ENCODE assay signal across 10 mouse cellular contexts in the genomic region with DNA sequence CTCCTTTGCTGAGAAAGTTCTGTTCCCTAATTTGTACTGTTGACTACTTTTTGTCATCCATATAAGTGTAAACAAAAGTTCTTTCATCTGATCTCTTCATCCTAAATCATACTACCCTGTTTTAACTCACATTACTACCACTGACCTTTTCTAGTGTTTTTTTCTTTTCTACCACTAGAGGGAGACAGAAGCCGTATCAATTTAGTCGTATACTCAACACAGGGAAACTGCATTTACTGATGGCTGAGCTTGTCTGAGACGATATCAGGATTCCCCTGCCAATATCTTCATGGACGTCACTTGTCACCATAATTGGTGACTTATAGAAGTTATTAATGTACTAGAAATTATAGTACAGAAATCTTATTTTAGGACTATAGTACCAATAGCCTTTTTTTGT. TPM values are rescaled to one million over a fixed set of nuclear protein-coding genes. Genes with fewer than 3 reads are reported as not detected.
DNase-seq lines count a peak whose midpoint lies in the region; ATAC-seq and TF ChIP-seq lines count a peak whose summit lies in the region.
"Had no signal": no experiment of that assay in that cellular context is flagged by ENCODE, and none has a peak within 500 bp of the region (broad histone marks: within the 10 kb centered on the region; RNA-seq: fewer than 3 reads in every experiment).

No protein-coding gene starts in this region.

- no peak overlapping the region for H3K27ac ChIP-seq in heart, adult 2 months
- no peak overlapping the region for H3K27ac ChIP-seq in intestine, embryonic 15.5 days

- no peaks in the 10 kb centered on the region for H3K27me3 ChIP-seq in heart, adult 2 months (ENCODE audit: control insufficient read depth, insufficient read depth, low read length)
- no peaks in the 10 kb centered on the region for H3K27me3 ChIP-seq in intestine, embryonic 15.5 days (replicated peaks)

- DNase-seq in heart, adult 2 months: no peak
- DNase-seq in heart, postnatal 14 days: no peak
- DNase-seq in 416B (ENCODE audit: low read depth) (peak; percentile 70), adipocyte (ENCODE audit: low spot score) (peak; percentile 58)
- DNase-seq in testis, postnatal 14 days (ENCODE audit: low spot score): no peak
- DNase-seq in thymus, postnatal 4 days: no peak
- DNase-seq in ovary, postnatal 36 days (ENCODE audit: low spot score): no peak

- no peak for TF ChIP-seq POLR2A in heart, adult 2 months (IDR thresholded peaks at IDR 0.05; ENCODE audit: insufficient read depth, low read depth, low read length)

- WGBS in heart, adult 2 months: 19% methylated on average over 4 of the region's 4 CpGs
- 11% methylated on average over 4 of the region's 4 CpGs for WGBS in intestine, embryonic 15.5 days

- H3K36me3 ChIP-seq in heart, adult 2 months (ENCODE audit: control insufficient read depth, insufficient read depth, low read length): no peaks in the 10 kb centered on the region
- peaks cover 3% of the 10 kb centered on the region; the same call in 1 of the 2 replicates for H3K36me3 ChIP-seq in intestine, embryonic 15.5 days

- no peak overlapping the region for H3K9ac ChIP-seq in heart, adult 2 months (ENCODE audit: low read depth, low read length)
- no peak overlapping the region for H3K9ac ChIP-seq in intestine, embryonic 15.5 days

- H3K4me2 ChIP-seq in intestine, embryonic 15.5 days (replicated peaks): no peak overlapping the region

- no peak overlapping the region for H3K4me3 ChIP-seq in heart, adult 2 months
- H3K4me3 ChIP-seq in intestine, embryonic 15.5 days (replicated peaks): no peak overlapping the region

- intact Hi-C loops in heart, adult 2 months (cut with DNase I): no loop called here
- intact Hi-C loops in heart, postnatal 14 days (cut with DNase I): no loop called here

- TF ChIP-seq EP300 in heart, adult 2 months (IDR thresholded peaks at IDR 0.05; ENCODE audit: insufficient read depth, low read depth, low read length): no peak

- TF ChIP-seq CTCF in heart, adult 2 months (IDR thresholded peaks at IDR 0.05): peak; percentile 84

- H3K9me3 ChIP-seq in intestine, embryonic 15.5 days: no peaks in the 10 kb centered on the region

- peak; percentile 49; the same call in 1 of the 2 replicates for ATAC-seq in intestine, embryonic 15.5 days

- H3K4me1 ChIP-seq in heart, adult 2 months (ENCODE audit: control insufficient read depth, insufficient read depth, low read length): no peaks in the 10 kb centered on the region
- H3K4me1 ChIP-seq in intestine, embryonic 15.5 days (replicated peaks): no peaks in the 10 kb centered on the region

- H3K79me2 ChIP-seq in heart, adult 2 months (replicated peaks; ENCODE audit: control insufficient read depth, insufficient read depth, low read length): no peaks in the 10 kb centered on the region

RNA-seq across cellular contexts. Expression of gene G6pdx, which starts 23.8 kb away (rescaled TPM):
- 1 to 10 TPM; 6.5 to 7.1 TPM for total RNA-seq in heart, adult 2 months (2021)
- polyA plus RNA-seq in heart, adult 2 months (2012; rRNA removed): 13.1 and 13.9 TPM in 2 replicates
- total RNA-seq in heart, postnatal 14 days (2021): 1 to 10 TPM; 6.7 to 8.0 TPM
- polyA plus RNA-seq in intestine, embryonic 15.5 days (2015; fragmentation: Nextera tagmentation; extraction: Ambion mirVana): 45.9 and 46.3 TPM in 2 replicates

RNA-seq across cellular contexts. Expression of gene Gm6880, which starts 28.4 kb away (rescaled TPM):
- total RNA-seq in heart, adult 2 months (2021): not detected
- not detected in 2 replicates for polyA plus RNA-seq in heart, adult 2 months (2012; rRNA removed)
- total RNA-seq in heart, postnatal 14 days (2021): not detected
- not detected in 2 replicates for polyA plus RNA-seq in intestine, embryonic 15.5 days (2015; fragmentation: Nextera tagmentation; extraction: Ambion mirVana)
- total RNA-seq: layer of hippocampus, adult 18-20 months had no signal
- polyA plus RNA-seq: stomach, embryonic 14.5 days had no signal

RNA-seq across cellular contexts. Expression of gene Ikbkg, which starts 59.7 kb away (rescaled TPM):
- total RNA-seq in heart, adult 2 months (2021): 10 to 100 TPM; 39.7 to 47.6 TPM
- polyA plus RNA-seq in heart, adult 2 months (2012; rRNA removed): 11.0 and 18.2 TPM in 2 replicates
- total RNA-seq in heart, postnatal 14 days (2021): 10 to 100 TPM; 46.6 to 52.2 TPM
- polyA plus RNA-seq in intestine, embryonic 15.5 days (2015; fragmentation: Nextera tagmentation; extraction: Ambion mirVana): 18.4 and 19.7 TPM in 2 replicates

RNA-seq across cellular contexts. Expression of gene Fam3a, which starts 59.7 kb away (rescaled TPM):
- total RNA-seq in heart, adult 2 months (2021): 10 to 100 TPM; 16.6 to 21.5 TPM
- polyA plus RNA-seq in heart, adult 2 months (2012; rRNA removed): 29.8 and 32.4 TPM in 2 replicates
- total RNA-seq in heart, postnatal 14 days (2021): 10 to 100 TPM; 16.3 to 19.2 TPM
- 29.5 and 32.0 TPM in 2 replicates for polyA plus RNA-seq in intestine, embryonic 15.5 days (2015; fragmentation: Nextera tagmentation; extraction: Ambion mirVana)

Comparison
In these comparisons a context has a peak if more than half of its experiments do, and no peak if none do; other contexts are left out.
1. DNase-seq: peak in 416B (single experiment) and adipocyte (single experiment); none in heart, adult 2 months (0 of 2), heart, postnatal 14 days (0 of 2), testis, postnatal 14 days (single experiment), thymus, postnatal 4 days (single experiment) and ovary, postnatal 36 days (single experiment).